Mouse (Mus musculus) erythroblast, embryonic 14.5 days (primary cell): ENCODE data around the gene Farsa. TPM values are rescaled to one million over a fixed set of nuclear protein-coding genes. Genes with fewer than 3 reads are reported as not detected.
A peak's percentile ranks its signal among the peaks of the same experiment; 100 is the strongest.

Experiments
- H3K27me3 ChIP-seq: 2 replicates; pipeline ENCODE4 v1.6.1; 2012; ENCODE audit warnings: inconsistent platforms; ENCODE audit not compliant: control insufficient read depth
- H3K36me3 ChIP-seq: 2 replicates; pipeline ENCODE4 v1.6.1; 2012; ENCODE audit warnings: mild to moderate bottlenecking, inconsistent platforms; ENCODE audit not compliant: control insufficient read depth
- H3K4me1 ChIP-seq: 2 replicates; pipeline ENCODE4 v1.6.1; 2012; ENCODE audit warnings: inconsistent platforms; ENCODE audit not compliant: control insufficient read depth
- H3K4me3 ChIP-seq: replicated peaks from 2 replicates; pipeline ENCODE3; 2012; ENCODE audit warnings: moderate library complexity, mild to moderate bottlenecking, inconsistent platforms
- H3K9me3 ChIP-seq: 2 replicates; pipeline ENCODE4 v1.6.1; 2012; ENCODE audit warnings: low read length, inconsistent platforms, mixed read lengths; ENCODE audit not compliant: control insufficient read depth
- GATA1 ChIP-seq: IDR thresholded peaks from 2 replicates; pipeline ENCODE4 v1.6.1; 2012; ENCODE audit warnings: low read length, inconsistent platforms, mixed read lengths
- TAL1 ChIP-seq: IDR thresholded peaks from 3 replicates; pipeline ENCODE4 v1.6.1; 2012; ENCODE audit warnings: low read length, inconsistent platforms, mixed read lengths
- polyA plus RNA-seq: library from polyadenylated mRNA; stranded (reverse); fragments of >175 nt; gene quantifications from 2 replicates; pipeline ENCODE4 v1.2.3, GENCODE M21; 2012

Gene Farsa
- polyA plus RNA-seq, 1 experiment: 9.0 TPM

GRCm38 (mm10) chr8:84913502-84913900, 56.7 kb downstream of the Farsa start:
- Histone ChIP-seq H3K36me3 (peaks cover 42% of the 10 kb centered on the region), H3K27me3 (peaks cover 31% of the 10 kb centered on the region), H3K4me1 (peaks cover 76% of the 10 kb centered on the region), H3K9me3 (no peaks in the 10 kb centered on the region), H3K4me3 (peak overlapping the region; percentile 75)
- no peak for TF ChIP-seq TAL1
- no peak for TF ChIP-seq GATA1

- TF ChIP-seq GATA1: no peak
- TF ChIP-seq TAL1: no peak
- Histone ChIP-seq H3K4me1 (peaks cover 72% of the 10 kb centered on the region), H3K4me3 (peak overlapping the region; percentile 75), H3K36me3 (peaks cover 42% of the 10 kb centered on the region), H3K9me3 (no peaks in the 10 kb centered on the region), H3K27me3 (peaks cover 33% of the 10 kb centered on the region)
These were observed 57.2 kb downstream of the Farsa start for GRCm38 (mm10) chr8:84913960-84914359.

GRCm38 (mm10) chr8:84915269-84915668, 58.5 kb downstream of the Farsa start:
- TF ChIP-seq TAL1: no peak
- no peak for TF ChIP-seq GATA1
- peaks cover 59% of the 10 kb centered on the region for H3K4me1 ChIP-seq
- no peak overlapping the region for H3K4me3 ChIP-seq
- H3K27me3 ChIP-seq: peaks cover 33% of the 10 kb centered on the region
- no peaks in the 10 kb centered on the region for H3K9me3 ChIP-seq
- peaks cover 33% of the 10 kb centered on the region for H3K36me3 ChIP-seq

GRCm38 (mm10) chr8:84917781-84918180, 61.0 kb downstream of the Farsa start:
- no peak for TF ChIP-seq GATA1
- no peak for TF ChIP-seq TAL1
- Histone ChIP-seq H3K27me3 (peaks cover 21% of the 10 kb centered on the region), H3K9me3 (no peaks in the 10 kb centered on the region), H3K36me3 (peaks cover 16% of the 10 kb centered on the region), H3K4me1 (peaks cover 40% of the 10 kb centered on the region), H3K4me3 (no peak overlapping the region)

- Histone ChIP-seq H3K36me3 (peaks cover 16% of the 10 kb centered on the region), H3K4me1 (peaks cover 31% of the 10 kb centered on the region), H3K4me3 (no peak overlapping the region), H3K9me3 (no peaks in the 10 kb centered on the region), H3K27me3 (peaks cover 19% of the 10 kb centered on the region)
- TF ChIP-seq TAL1: no peak
- TF ChIP-seq GATA1: no peak
These were observed 61.9 kb downstream of the Farsa start for GRCm38 (mm10) chr8:84918646-84919045.

Other genes with a start within 250 kb of the Farsa start
- gene Ier2, start 194.1 kb upstream of the Farsa start, polyA plus RNA-seq: 17.2 and 18.5 TPM in 2 replicates
- 8.9 and 9.0 TPM in 2 replicates for gene Trmt1, start 170.7 kb upstream of the Farsa start, polyA plus RNA-seq
- 7.0 and 8.5 TPM in 2 replicates for gene Nacc1, start 169.1 kb upstream of the Farsa start, polyA plus RNA-seq
- 61.4 and 62.8 TPM in 2 replicates for gene Lyl1, start 155.5 kb upstream of the Farsa start, polyA plus RNA-seq
- gene G430095P16Rik, start 134.0 kb upstream of the Farsa start, polyA plus RNA-seq: 11.0 and 11.9 TPM in 2 replicates
- gene Nfix, start 56.6 kb upstream of the Farsa start, polyA plus RNA-seq: 1.9 and 2.6 TPM in 2 replicates
- 1.3 and 1.5 TPM in 2 replicates for gene Dand5, start 34.2 kb upstream of the Farsa start, polyA plus RNA-seq
- 10.3 and 11.6 TPM in 2 replicates for gene Gadd45gip1, start 25.5 kb upstream of the Farsa start, polyA plus RNA-seq
- 740 and 808 TPM in 2 replicates for gene Rad23a, start 16.3 kb upstream of the Farsa start, polyA plus RNA-seq
- gene Calr, start 10.1 kb upstream of the Farsa start, polyA plus RNA-seq: 29.4 and 30.9 TPM in 2 replicates
- 15.0 TPM in 2 replicates for gene Syce2, start 15.1 kb downstream of the Farsa start, polyA plus RNA-seq
- 15.0 and 18.3 TPM in 2 replicates for gene Gcdh, start 36.9 kb downstream of the Farsa start, polyA plus RNA-seq
- 358 and 362 TPM in 2 replicates for gene Klf1, start 44.9 kb downstream of the Farsa start, polyA plus RNA-seq
- gene Dnase2a, start 51.6 kb downstream of the Farsa start, polyA plus RNA-seq: 4.8 and 7.7 TPM in 2 replicates
- 0.01 and 0.08 TPM in 2 replicates for gene Mast1, start 80.4 kb downstream of the Farsa start, polyA plus RNA-seq
- not detected in 2 replicates for gene Rtbdn, start 90.0 kb downstream of the Farsa start, polyA plus RNA-seq
- gene Gm49661, start 112.4 kb downstream of the Farsa start, polyA plus RNA-seq: not detected in 2 replicates
- 111 and 222 TPM in 2 replicates for gene Prdx2, start 112.6 kb downstream of the Farsa start, polyA plus RNA-seq
- 162 and 179 TPM in 2 replicates for gene Rnaseh2a, start 112.8 kb downstream of the Farsa start, polyA plus RNA-seq
- 9.6 and 10.3 TPM in 2 replicates for gene Junb, start 121.7 kb downstream of the Farsa start, polyA plus RNA-seq
- gene Hook2, start 133.6 kb downstream of the Farsa start, polyA plus RNA-seq: 0.46 and 0.58 TPM in 2 replicates
- gene Best2, start 157.5 kb downstream of the Farsa start, polyA plus RNA-seq: not detected in 2 replicates
- 18.6 and 31.0 TPM in 2 replicates for gene Asna1, start 168.3 kb downstream of the Farsa start, polyA plus RNA-seq
- 77.0 and 92.3 TPM in 2 replicates for gene Trir, start 169.8 kb downstream of the Farsa start, polyA plus RNA-seq
- gene Tnpo2, start 179.9 kb downstream of the Farsa start, polyA plus RNA-seq: 1.7 and 1.8 TPM in 2 replicates
- gene Fbxw9, start 203.1 kb downstream of the Farsa start, polyA plus RNA-seq: 0.54 and 0.63 TPM in 2 replicates
- 0.37 TPM in 1 of 2 replicates, not detected in the other for gene Gm5741, start 211.0 kb downstream of the Farsa start, polyA plus RNA-seq
- 2.0 and 2.1 TPM in 2 replicates for gene Dhps, start 214.8 kb downstream of the Farsa start, polyA plus RNA-seq
- gene Wdr83os, start 223.8 kb downstream of the Farsa start, polyA plus RNA-seq: 0.28 and 1.5 TPM in 2 replicates
- gene Wdr83, start 224.3 kb downstream of the Farsa start, polyA plus RNA-seq: 2.7 and 4.7 TPM in 2 replicates
- gene Man2b1, start 226.3 kb downstream of the Farsa start, polyA plus RNA-seq: 0.13 and 0.27 TPM in 2 replicates